Mouse (Mus musculus) liver, adult 2 months (tissue): ENCODE data around the gene Pan2. TPM values are rescaled to one million over a fixed set of nuclear protein-coding genes. Genes with fewer than 3 reads are reported as not detected.
"Not testable (repeated sequence)": the region's sequence is repeated elsewhere in the genome, so short reads cannot be mapped to it uniquely, and the experiment has no call there.

ENCODE experiments used
- DNase-seq: peaks from one replicate; pipeline ENCODE4 v3.0.0-alpha.2; 2011; ENCODE audit warnings: low read depth, low spot score; ENCODE audit errors: extremely low read depth
- H3K27ac ChIP-seq: fragments of 200-500 bp; replicated peaks from 2 replicates; pipeline ENCODE4 v1.5.1; 2012; ENCODE audit warnings: low read depth, mild to moderate bottlenecking, control low read depth, inconsistent platforms, low read length; ENCODE audit not compliant: insufficient read depth
- H3K27me3 ChIP-seq: fragments of 200-500 bp; 2 replicates; pipeline ENCODE4 v1.6.1; 2012; ENCODE audit warnings: mild to moderate bottlenecking, moderate library complexity, low read length, inconsistent platforms; ENCODE audit not compliant: control insufficient read depth, insufficient read depth
- H3K36me3 ChIP-seq: fragments of 200-500 bp; 2 replicates; pipeline ENCODE4 v1.6.1; 2012; ENCODE audit warnings: low read length, inconsistent platforms; ENCODE audit not compliant: control insufficient read depth, insufficient read depth
- H3K4me1 ChIP-seq: fragments of 200-500 bp; 2 replicates; pipeline ENCODE4 v1.6.1; 2011; ENCODE audit warnings: low read length; ENCODE audit not compliant: control insufficient read depth, insufficient read depth
- H3K4me3 ChIP-seq: fragments of 200-500 bp; 2 replicates; pipeline ENCODE4 v1.5.1; 2011; ENCODE audit warnings: low read depth, mild to moderate bottlenecking, control low read depth, low read length, moderate library complexity; ENCODE audit not compliant: insufficient read depth
- H3K79me2 ChIP-seq: fragments of 200-500 bp; 2 replicates; pipeline ENCODE4 v1.6.1; 2012; ENCODE audit warnings: inconsistent platforms, mild to moderate bottlenecking, low read length, moderate library complexity; ENCODE audit not compliant: control insufficient read depth, insufficient read depth
- H3K9ac ChIP-seq: fragments of 200-500 bp; 2 replicates; pipeline ENCODE4 v1.6.1; 2012; ENCODE audit warnings: low read depth, mild to moderate bottlenecking, control low read depth, inconsistent platforms, low read length
- CTCF ChIP-seq: fragments of 200-500 bp; IDR thresholded peaks from 2 replicates; pipeline ENCODE4 v1.5.1; 2011; ENCODE audit warnings: low read depth, low read length, control low read depth
- POLR2A ChIP-seq: fragments of 200-500 bp; IDR thresholded peaks from 2 replicates; pipeline ENCODE4 v1.6.1; 2011; ENCODE audit warnings: low read length, control low read depth; ENCODE audit not compliant: insufficient read depth; ENCODE audit errors: extremely low read depth
- WGBS: fragments of 180-500 bp; shearing (Covaris S2); methylation state at CpG from one replicate; pipeline ENCODE4 v1.1.7; 2018; 5-methylcytosine and 5-hydroxymethylcytosine counted together
- polyA plus RNA-seq: library from polyadenylated mRNA; depleted of rRNA; stranded (reverse); fragments of >200 nt; gene quantifications from 2 replicates; pipeline ENCODE4 v1.2.3, GENCODE M21; 2012
- total RNA-seq: library from RNA; depleted of rRNA; stranded (reverse); fragments of >200 nt; gene quantifications from 2 replicates; pipeline ENCODE4 v1.2.3, GENCODE M21; 2014

Pan2 gene
- total and polyA plus RNA-seq, 2 experiments = 9.1 to 20.3 TPM

GRCm38 (mm10) chr10:128259946-128260345 lies 43.2 kb upstream of the Pan2 start:
- Histone ChIP-seq H3K4me3 (no peak overlapping the region), H3K27me3 (no peaks in the 10 kb centered on the region), H3K9ac (no peak overlapping the region), H3K4me1 (peaks cover 11% of the 10 kb centered on the region), H3K27ac (no peak overlapping the region), H3K36me3 (no peaks in the 10 kb centered on the region), H3K79me2 (no peaks in the 10 kb centered on the region; the same call in 1 of the 2 replicates)
- no peak for DNase-seq
- WGBS = 96% methylated on average over 5 of the region's 5 CpGs
- no peak for TF ChIP-seq POLR2A
- TF ChIP-seq CTCF = no peak

GRCm38 (mm10) chr10:128260376-128260775 lies 42.8 kb upstream of the Pan2 start:
- H3K27ac ChIP-seq, H3K79me2 ChIP-seq, H3K27me3 ChIP-seq, DNase-seq, H3K4me3 ChIP-seq, H3K9ac ChIP-seq, H3K36me3 ChIP-seq: not testable (repeated sequence)
- peaks cover 11% of the 10 kb centered on the region for H3K4me1 ChIP-seq
- WGBS = 91% methylated on average over 7 of the region's 7 CpGs

- H3K79me2 ChIP-seq = no peaks in the 10 kb centered on the region
- no peak for DNase-seq
- no peak overlapping the region for H3K9ac ChIP-seq
- no peaks in the 10 kb centered on the region for H3K36me3 ChIP-seq
- no peaks in the 10 kb centered on the region for H3K27me3 ChIP-seq
- H3K4me1 ChIP-seq = 0 out of 2 replicates have a peak, but pooled peaks cover 4% of the 10 kb centered on the region
- WGBS = 92% methylated on average over 22 of the region's 22 CpGs
- TF ChIP-seq CTCF (no peak), POLR2A (no peak)
- no peak overlapping the region for H3K27ac ChIP-seq
- H3K4me3 ChIP-seq = no peak overlapping the region
These were observed 40.8 kb upstream of the Pan2 start for GRCm38 (mm10) chr10:128262300-128262699.

GRCm38 (mm10) chr10:128263393-128264310 lies 39.5 kb upstream of the Pan2 start:
- Histone ChIP-seq H3K4me1 (peaks cover 7% of the 10 kb centered on the region), H3K27me3 (no peaks in the 10 kb centered on the region), H3K27ac (no peak overlapping the region), H3K4me3 (no peak overlapping the region), H3K9ac (no peak overlapping the region), H3K79me2 (no peaks in the 10 kb centered on the region), H3K36me3 (no peaks in the 10 kb centered on the region)
- no peak for TF ChIP-seq CTCF
- DNase-seq = no peak
- WGBS = 90% methylated on average over 6 of the region's 6 CpGs

- peaks cover 9% of the 10 kb centered on the region for H3K4me1 ChIP-seq
- TF ChIP-seq CTCF = no peak
- 0 out of 2 replicates have a peak, but pooled peaks have one; percentile 34 for TF ChIP-seq POLR2A
- DNase-seq = peak; percentile 99
- 28% methylated on average over 6 of the region's 6 CpGs for WGBS
- peak within 1 kb of the TSS; percentile 94 for H3K27ac ChIP-seq
- no peaks in the 10 kb centered on the region for H3K27me3 ChIP-seq
- no peaks in the 10 kb centered on the region for H3K36me3 ChIP-seq
- H3K79me2 ChIP-seq = peaks cover 16% of the 10 kb centered on the region; the same call in 1 of the 2 replicates
- peak within 1 kb of the TSS; percentile 82 for H3K9ac ChIP-seq
- peak within 1 kb of the TSS; percentile 79 for H3K4me3 ChIP-seq
These were observed 34.8 kb upstream of the Pan2 start, which contains the start of gene Apof for GRCm38 (mm10) chr10:128268371-128268770. Gene Apof (plus strand): TSS chr10:128268671.

- DNase-seq = peak; percentile 84
- peaks cover 16% of the 10 kb centered on the region; the same call in 1 of the 2 replicates for H3K79me2 ChIP-seq
- 27% methylated on average over 16 of the region's 16 CpGs for WGBS
- H3K27ac ChIP-seq = peak overlapping the region; percentile 91
- H3K9ac ChIP-seq = peak overlapping the region; percentile 82
- H3K4me3 ChIP-seq = peak overlapping the region; percentile 79
- peaks cover 2% of the 10 kb centered on the region; the same call in 1 of the 2 replicates for H3K36me3 ChIP-seq
- TF ChIP-seq CTCF (no peak), POLR2A (no peak)
- no peaks in the 10 kb centered on the region for H3K27me3 ChIP-seq
- peaks cover 13% of the 10 kb centered on the region for H3K4me1 ChIP-seq
These were observed 33.8 kb upstream of the Pan2 start for GRCm38 (mm10) chr10:128269206-128269910.
